Mouse (Mus musculus) heart, embryonic 11.5 days (tissue): Measurements from ENCODE around the gene Gmds. TPM values are rescaled to one million over a fixed set of nuclear protein-coding genes. Genes with fewer than 3 reads are reported as not detected.

ENCODE experiments used
- ATAC-seq: fragments of 200-750 bp; cut with Nextera tagmentation; replicated peaks from 2 replicates; pipeline ENCODE4 v1.8.0; 2017; ENCODE audit warnings: moderate library complexity; ENCODE audit not compliant: insufficient number of reproducible peaks, low FRiP score, low TSS enrichment
- H3K27ac ChIP-seq: fragments of 300-500 bp; sonication (generic); 2 replicates; pipeline ENCODE4 v1.5.1; 2014; ENCODE audit warnings: mild to moderate bottlenecking, low read depth, low read length
- H3K27me3 ChIP-seq: fragments of 300-500 bp; sonication (generic); 2 replicates; pipeline ENCODE4 v1.6.1; 2014; ENCODE audit warnings: mild to moderate bottlenecking, low read length, mixed read lengths; ENCODE audit not compliant: control insufficient read depth, insufficient read depth
- H3K36me3 ChIP-seq: fragments of 300-500 bp; sonication (generic); 2 replicates; pipeline ENCODE4 v1.6.1; 2014; ENCODE audit warnings: mild to moderate bottlenecking, low read length, moderate library complexity, mixed read lengths; ENCODE audit not compliant: control insufficient read depth, insufficient read depth
- H3K4me1 ChIP-seq: fragments of 300-500 bp; sonication (generic); 2 replicates; pipeline ENCODE4 v1.6.1; 2014; ENCODE audit warnings: low read length; ENCODE audit not compliant: control insufficient read depth, insufficient read depth
- H3K4me2 ChIP-seq: fragments of 300-500 bp; sonication (generic); 2 replicates; pipeline ENCODE4 v1.6.1; 2014; ENCODE audit warnings: mild to moderate bottlenecking, moderate library complexity
- H3K4me3 ChIP-seq: fragments of 300-500 bp; sonication (generic); 2 replicates; pipeline ENCODE4 v1.5.1; 2014; ENCODE audit warnings: low read depth, low read length
- H3K9ac ChIP-seq: fragments of 300-500 bp; sonication (generic); 2 replicates; pipeline ENCODE4 v1.6.1; 2014; ENCODE audit warnings: mild to moderate bottlenecking, low read depth, low read length, moderate library complexity
- H3K9me3 ChIP-seq: fragments of 300-500 bp; sonication (generic); replicated peaks from 2 replicates; pipeline ENCODE4 v1.6.1; 2016; ENCODE audit warnings: low read length; ENCODE audit not compliant: control insufficient read depth
- WGBS: fragments of 180-500 bp; shearing (Covaris S2); extraction: QIAGEN DNeasy Blood & Tissue Kit; methylation state at CpG from one replicate; pipeline ENCODE4 v1.1.7; 2014; ENCODE audit not compliant: insufficient replicate concordance; 5-methylcytosine and 5-hydroxymethylcytosine counted together
- polyA plus RNA-seq: library from polyadenylated mRNA; unstranded; fragments of >200 nt; fragmentation: Nextera tagmentation; extraction: Ambion mirVana; gene quantifications from 2 replicates; pipeline ENCODE4 v1.2.1, GENCODE M21; 2014

The Gmds gene
- polyA plus RNA-seq, 1 experiment from 2014 or later, result 31.3 TPM

DNA sequence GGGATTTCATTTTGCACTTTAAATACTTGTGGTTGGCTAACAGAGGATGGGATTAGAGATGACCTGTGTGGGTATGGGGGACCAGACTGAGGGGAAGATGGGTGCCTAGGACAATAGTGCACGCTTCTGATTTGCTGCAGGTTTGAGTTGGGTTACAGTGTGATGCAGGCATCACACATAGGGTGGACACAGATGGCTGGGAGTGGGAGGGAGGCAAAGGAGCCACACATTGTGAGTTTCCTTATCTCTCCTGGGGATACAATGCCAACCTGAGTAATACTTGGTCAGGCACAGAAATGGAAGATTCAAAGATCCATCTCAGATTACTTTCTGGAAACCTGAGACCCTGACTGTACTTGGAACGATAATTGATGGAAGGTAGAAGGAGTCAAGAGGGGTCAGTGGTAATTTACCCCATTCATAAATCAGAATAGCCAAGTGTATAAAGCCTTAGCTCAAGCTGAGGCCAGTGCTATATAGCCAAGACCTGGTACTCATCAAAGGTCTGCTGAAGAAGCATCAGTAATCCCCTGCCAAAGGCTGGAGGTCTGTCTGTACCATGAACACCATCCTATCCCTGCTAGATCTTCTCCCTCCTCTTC lies 445.5 kb downstream of the Gmds start:
- WGBS, result 71% methylated on average over 2 of the region's 2 CpGs
- Histone ChIP-seq H3K4me3 (no peak overlapping the region), H3K27ac (no peak overlapping the region), H3K36me3 (no peaks in the 10 kb centered on the region), H3K4me2 (no peak overlapping the region), H3K27me3 (no peaks in the 10 kb centered on the region), H3K9ac (no peak overlapping the region), H3K9me3 (0 out of 2 replicates have a peak, but pooled peaks cover 4% of the 10 kb centered on the region), H3K4me1 (no peaks in the 10 kb centered on the region)
- ATAC-seq, result no peak

GRCm38 (mm10) chr13:31888500-31888899 lies 450.0 kb downstream of the Gmds start:
- Histone ChIP-seq H3K27ac (no peak overlapping the region), H3K4me2 (no peak overlapping the region), H3K27me3 (no peaks in the 10 kb centered on the region), H3K9ac (no peak overlapping the region), H3K4me1 (no peaks in the 10 kb centered on the region; the same call in 1 of the 2 replicates), H3K9me3 (0 out of 2 replicates have a peak, but pooled peaks cover 4% of the 10 kb centered on the region), H3K4me3 (no peak overlapping the region), H3K36me3 (no peaks in the 10 kb centered on the region)
- WGBS, result 72% methylated on average over 3 of the region's 3 CpGs
- no peak for ATAC-seq

DNA sequence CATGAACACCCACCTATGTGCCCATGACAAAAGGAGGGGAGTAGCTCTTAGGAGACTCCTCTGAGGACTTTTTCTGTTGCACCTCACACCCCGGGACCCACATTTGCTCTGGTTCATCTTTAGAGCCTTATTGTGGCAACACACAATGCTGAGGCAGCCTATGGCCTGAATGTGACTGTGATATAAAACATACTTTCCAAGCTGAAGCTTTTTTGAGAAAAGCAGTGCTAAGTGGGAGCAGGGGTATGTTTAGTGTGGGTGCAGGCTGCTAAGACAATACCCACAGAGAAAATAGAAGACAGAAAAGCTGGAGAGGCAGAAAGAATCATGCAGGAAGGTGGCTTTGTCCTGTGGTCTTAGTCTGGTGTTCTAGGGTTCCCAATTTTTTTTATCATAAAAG lies 452.8 kb downstream of the Gmds start:
- H3K4me1 ChIP-seq, result no peaks in the 10 kb centered on the region; the same call in 1 of the 2 replicates
- no peak for ATAC-seq
- WGBS, result 83% methylated on average over 1 of the region's 1 CpGs
- no peaks in the 10 kb centered on the region for H3K27me3 ChIP-seq
- no peak overlapping the region for H3K9ac ChIP-seq
- no peak overlapping the region for H3K4me3 ChIP-seq
- no peak overlapping the region for H3K27ac ChIP-seq
- H3K4me2 ChIP-seq, result no peak overlapping the region
- no peaks in the 10 kb centered on the region for H3K36me3 ChIP-seq
- H3K9me3 ChIP-seq, result no peaks in the 10 kb centered on the region

GRCm38 (mm10) chr13:31878805-31879477 lies 459.6 kb downstream of the Gmds start:
- Histone ChIP-seq H3K9me3 (no peaks in the 10 kb centered on the region), H3K27me3 (no peaks in the 10 kb centered on the region), H3K4me3 (no peak overlapping the region), H3K27ac (no peak overlapping the region), H3K9ac (no peak overlapping the region), H3K4me2 (no peak overlapping the region), H3K4me1 (peaks cover 7% of the 10 kb centered on the region), H3K36me3 (no peaks in the 10 kb centered on the region)
- ATAC-seq, result no peak
- 69% methylated on average over 8 of the region's 8 CpGs for WGBS

DNA sequence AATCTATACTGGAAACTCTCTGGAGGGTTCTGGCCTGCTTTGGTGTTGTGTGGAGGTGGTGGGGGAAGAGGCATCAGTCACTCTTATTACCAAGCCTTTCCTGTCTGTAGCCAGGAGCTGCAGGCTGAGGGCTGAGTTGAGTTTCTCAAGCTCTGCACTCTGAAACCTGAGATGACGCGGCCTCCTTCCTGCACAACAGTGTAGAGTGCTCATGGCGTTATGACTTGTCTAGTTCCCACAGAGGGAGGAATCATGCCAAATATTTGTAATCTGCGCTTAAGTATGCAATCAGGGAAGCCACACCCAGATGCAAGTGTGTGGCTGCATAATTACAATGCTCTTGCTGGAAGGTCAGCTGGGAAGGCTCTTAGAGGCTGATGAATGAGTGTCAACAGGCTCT lies 461.5 kb downstream of the Gmds start:
- Histone ChIP-seq H3K9ac (no peak overlapping the region), H3K9me3 (no peaks in the 10 kb centered on the region), H3K36me3 (no peaks in the 10 kb centered on the region), H3K4me1 (peaks cover 7% of the 10 kb centered on the region; the same call in 1 of the 2 replicates), H3K27me3 (no peaks in the 10 kb centered on the region), H3K4me3 (no peak overlapping the region), H3K27ac (no peak overlapping the region), H3K4me2 (no peak overlapping the region)
- WGBS, result 35% methylated on average over 4 of the region's 4 CpGs
- ATAC-seq, result no peak; the same call in 1 of the 2 replicates

DNA sequence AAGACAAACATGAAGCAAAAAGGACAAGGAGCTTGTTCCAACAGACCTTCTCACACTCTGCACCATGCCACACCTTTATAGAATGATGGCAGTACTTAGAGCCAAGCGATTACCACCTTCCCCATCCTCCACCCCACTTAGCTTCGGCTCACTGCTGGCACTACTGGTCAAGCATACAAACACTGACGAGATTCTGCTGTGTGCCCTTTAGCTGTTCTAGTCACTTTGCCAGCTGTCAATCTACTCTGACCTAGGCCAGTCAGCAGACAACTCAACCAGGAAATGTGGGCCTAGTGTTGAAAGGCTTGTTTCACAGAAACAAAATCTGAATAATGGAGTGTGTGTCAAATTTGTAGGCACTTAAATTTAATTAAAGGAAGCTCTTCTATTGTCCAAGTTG lies 464.1 kb downstream of the Gmds start:
- Histone ChIP-seq H3K4me3 (no peak overlapping the region), H3K27me3 (no peaks in the 10 kb centered on the region), H3K9me3 (no peaks in the 10 kb centered on the region), H3K27ac (no peak overlapping the region), H3K4me2 (no peak overlapping the region), H3K36me3 (no peaks in the 10 kb centered on the region), H3K9ac (no peak overlapping the region), H3K4me1 (peaks cover 7% of the 10 kb centered on the region; the same call in 1 of the 2 replicates)
- ATAC-seq, result no peak
- WGBS, result 67% methylated on average over 3 of the region's 3 CpGs

GRCm38 (mm10) chr13:31873269-31873668 lies 465.3 kb downstream of the Gmds start:
- Histone ChIP-seq H3K27ac (no peak overlapping the region), H3K9ac (no peak overlapping the region), H3K9me3 (no peaks in the 10 kb centered on the region), H3K4me1 (peaks cover 7% of the 10 kb centered on the region; the same call in 1 of the 2 replicates), H3K36me3 (no peaks in the 10 kb centered on the region), H3K4me3 (no peak overlapping the region), H3K27me3 (no peaks in the 10 kb centered on the region), H3K4me2 (no peak overlapping the region)
- WGBS, result 74% methylated on average over 1 of the region's 1 CpGs
- ATAC-seq, result no peak

DNA sequence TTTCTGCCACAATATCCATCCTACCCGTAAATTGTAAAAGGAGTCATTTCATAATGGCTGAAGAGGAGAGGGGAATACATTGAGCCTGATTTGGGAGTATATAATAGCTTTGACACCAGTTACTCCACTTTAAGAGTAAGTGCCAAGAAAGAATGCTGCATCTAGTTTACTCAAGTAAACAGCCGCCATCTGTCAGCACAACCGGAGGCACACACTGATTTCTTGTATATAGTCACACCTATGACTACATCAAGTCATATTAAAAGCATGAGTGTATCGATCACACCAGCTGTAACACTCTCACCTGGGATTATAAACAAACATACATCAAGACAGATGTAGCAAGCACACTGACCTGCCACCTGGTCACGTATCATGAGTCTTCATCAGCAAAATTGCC lies 473.8 kb downstream of the Gmds start:
- ATAC-seq, result no peak
- WGBS, result 87% methylated on average over 5 of the region's 5 CpGs
- Histone ChIP-seq H3K4me2 (no peak overlapping the region), H3K27me3 (no peaks in the 10 kb centered on the region), H3K27ac (no peak overlapping the region), H3K4me3 (no peak overlapping the region), H3K36me3 (no peaks in the 10 kb centered on the region), H3K9me3 (no peaks in the 10 kb centered on the region), H3K4me1 (0 out of 2 replicates have a peak, but pooled peaks cover 3% of the 10 kb centered on the region), H3K9ac (no peak overlapping the region)

DNA sequence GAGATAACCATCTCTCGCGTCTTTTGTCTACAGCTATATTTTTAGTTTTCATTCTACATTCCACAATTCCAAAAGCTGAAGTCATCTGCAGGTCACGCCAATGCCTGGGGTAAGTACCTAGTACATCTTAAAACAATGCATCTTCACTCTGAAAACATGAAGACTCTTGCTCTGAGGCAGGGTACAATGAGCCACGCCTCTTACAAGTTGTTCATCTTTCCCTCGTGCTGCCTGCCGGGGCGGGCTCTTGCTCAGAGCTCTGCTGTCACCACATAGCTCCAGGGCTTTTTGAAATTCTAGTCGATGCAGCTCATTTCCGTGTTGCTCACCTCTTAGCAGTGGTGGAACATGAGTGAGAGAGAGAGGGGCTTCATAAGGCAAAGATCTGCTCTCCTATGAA lies 475.1 kb downstream of the Gmds start:
- Histone ChIP-seq H3K36me3 (no peaks in the 10 kb centered on the region), H3K4me2 (no peak overlapping the region), H3K9me3 (no peaks in the 10 kb centered on the region), H3K9ac (no peak overlapping the region), H3K4me3 (no peak overlapping the region), H3K27me3 (no peaks in the 10 kb centered on the region), H3K27ac (no peak overlapping the region), H3K4me1 (0 out of 2 replicates have a peak, but pooled peaks cover 3% of the 10 kb centered on the region)
- ATAC-seq, result no peak
- WGBS, result 60% methylated on average over 9 of the region's 9 CpGs
